Mouse (Mus musculus) G1E (cell line): ENCODE results near the gene Fam169b.

ENCODE experiments used
- CTCF ChIP-seq: IDR thresholded peaks from 2 replicates; pipeline ENCODE4 v1.5.1; 2012; ENCODE audit warnings: low read depth, low read length, inconsistent platforms, mixed read lengths
- GATA1 ChIP-seq: IDR thresholded peaks from 2 replicates; pipeline ENCODE4 v1.6.1; 2012; ENCODE audit warnings: borderline replicate concordance, low read length, inconsistent platforms, mixed read lengths
- POLR2AphosphoS5 ChIP-seq: IDR thresholded peaks from 2 replicates; pipeline ENCODE4 v1.6.1; 2012; ENCODE audit warnings: low read depth, low read length, inconsistent platforms; ENCODE audit not compliant: insufficient replicate concordance
- TAL1 ChIP-seq: conservative IDR thresholded peaks from 2 replicates; pipeline ENCODE4 v1.6.1; 2012; ENCODE audit warnings: low read depth, low read length, inconsistent platforms, mixed read lengths

DNA sequence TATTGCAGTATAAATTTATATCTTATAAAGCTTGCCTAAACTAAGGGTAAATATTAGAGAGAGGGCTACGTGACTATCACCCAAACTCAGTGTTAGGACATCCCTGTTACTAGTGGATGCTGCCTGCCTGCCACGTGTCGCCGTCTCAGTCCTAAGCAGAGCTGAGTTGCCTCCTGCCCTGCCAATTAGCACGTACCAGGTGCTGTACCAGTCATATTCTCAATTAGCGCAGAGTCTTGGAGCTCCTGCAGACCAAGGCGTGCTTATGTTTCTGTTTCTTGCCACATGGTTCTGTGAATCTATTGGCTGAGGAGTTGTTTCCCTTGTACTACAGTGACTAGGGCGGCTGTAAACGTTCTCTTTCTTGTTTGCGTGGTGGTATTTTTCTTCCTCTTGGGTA, 72.3 kb downstream of the Fam169b start:
- TF ChIP-seq CTCF (no peak), TAL1 (no peak), GATA1 (no peak), POLR2AphosphoS5 (no peak)
